Mouse (Mus musculus): ENCODE measurements around the gene Irf6.

The Irf6 gene

DNA sequence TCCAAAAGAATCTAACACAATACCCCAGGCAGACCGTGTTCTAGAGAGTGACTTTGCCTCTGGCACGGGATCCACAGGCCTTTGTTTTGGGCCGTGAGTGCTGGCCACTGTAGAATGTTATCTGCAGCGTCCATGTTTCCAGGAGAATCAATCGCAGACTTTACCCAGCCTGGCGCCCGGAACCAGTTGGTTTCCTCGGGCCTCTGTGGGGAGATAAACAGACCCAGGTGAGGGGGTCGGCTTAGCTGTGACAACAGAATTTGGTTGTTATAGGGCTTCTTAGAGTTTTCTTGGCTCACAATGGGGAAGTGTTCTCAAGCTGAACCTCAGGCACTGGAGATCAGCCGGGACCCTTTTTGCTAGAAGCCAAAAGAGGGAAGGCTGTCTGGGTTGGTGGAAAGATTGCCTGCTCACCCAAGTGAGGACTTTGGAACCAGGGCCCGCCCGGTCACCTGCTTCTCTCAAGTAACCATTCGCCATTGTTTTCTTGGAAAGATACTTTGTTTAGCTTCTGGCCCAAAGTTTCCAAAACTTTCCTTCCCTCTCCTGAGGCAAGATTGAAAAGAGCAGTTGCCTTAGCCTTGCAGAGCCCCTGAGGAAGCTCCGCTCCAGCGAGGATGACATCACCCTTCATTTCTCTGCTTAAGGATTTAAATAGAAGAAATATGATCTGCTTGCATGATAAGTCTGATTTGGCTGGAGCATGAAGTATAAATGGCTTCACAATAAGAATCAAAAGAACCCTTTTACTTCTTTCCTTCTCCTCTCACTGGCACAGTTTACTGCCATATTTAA is 3.6 kb downstream of the Irf6 start:
- DNase-seq (ENCODE audit: low read depth, low spot score) = no peak

DNA sequence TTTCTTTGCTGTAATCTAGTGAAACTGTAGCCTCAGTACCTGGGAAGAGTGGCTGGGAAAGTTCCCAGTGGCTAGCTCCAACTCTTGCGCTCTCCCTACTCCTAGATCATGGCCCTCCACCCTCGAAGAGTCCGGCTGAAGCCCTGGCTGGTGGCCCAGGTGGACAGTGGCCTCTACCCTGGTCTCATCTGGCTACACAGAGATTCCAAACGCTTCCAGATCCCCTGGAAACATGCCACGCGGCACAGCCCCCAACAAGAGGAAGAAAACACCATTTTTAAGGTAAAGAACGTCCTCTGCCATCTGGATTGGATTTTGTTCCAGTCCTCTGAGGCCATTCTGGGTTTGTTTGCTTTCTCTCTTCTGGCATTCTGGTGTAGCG is 4.2 kb downstream of the Irf6 start:
- no peak for DNase-seq (ENCODE audit: low read depth, low spot score)

DNA sequence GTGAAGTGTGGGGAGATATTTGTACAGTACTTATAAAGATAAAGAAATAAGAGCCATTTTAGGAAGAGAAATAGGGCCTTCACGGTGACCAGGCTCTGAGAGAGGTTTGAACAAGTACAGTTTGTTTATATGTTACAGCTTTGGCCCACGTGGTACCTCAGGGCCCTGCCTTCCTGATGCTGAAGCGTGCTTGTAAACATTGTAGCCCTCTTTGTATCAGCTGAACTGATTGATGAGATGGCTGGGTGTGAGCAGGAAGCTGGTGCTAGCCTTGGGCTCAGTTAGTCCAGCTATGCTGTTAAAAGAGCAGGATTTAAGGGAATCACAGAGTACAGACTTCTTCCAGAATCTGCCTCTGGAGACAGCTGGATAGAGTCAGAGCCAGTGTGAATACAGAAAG is 6.3 kb downstream of the Irf6 start:
- DNase-seq (ENCODE audit: low read depth, low spot score) = no peak

DNA sequence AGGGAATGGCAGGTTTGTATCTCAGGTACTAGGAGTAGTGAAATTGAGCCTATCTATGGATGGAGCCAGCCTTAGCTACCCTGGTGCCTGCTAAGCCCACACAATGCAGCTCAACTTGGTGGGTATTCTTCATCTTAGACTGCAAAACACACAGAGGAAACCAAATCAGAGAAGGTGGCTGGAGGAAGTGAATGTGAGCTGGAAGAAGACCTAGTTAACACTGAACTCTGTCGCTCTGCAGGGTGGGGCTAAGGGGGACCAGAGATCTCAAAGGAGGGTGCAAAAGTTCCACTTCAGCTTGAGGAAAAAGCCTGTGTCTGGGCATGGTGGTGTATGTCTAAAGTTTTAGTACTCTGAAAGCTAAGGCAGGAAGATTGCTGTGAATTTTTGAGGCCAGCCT is 6.7 kb downstream of the Irf6 start:
- peak; percentile 27 for DNase-seq (ENCODE audit: low read depth, low spot score)

DNA sequence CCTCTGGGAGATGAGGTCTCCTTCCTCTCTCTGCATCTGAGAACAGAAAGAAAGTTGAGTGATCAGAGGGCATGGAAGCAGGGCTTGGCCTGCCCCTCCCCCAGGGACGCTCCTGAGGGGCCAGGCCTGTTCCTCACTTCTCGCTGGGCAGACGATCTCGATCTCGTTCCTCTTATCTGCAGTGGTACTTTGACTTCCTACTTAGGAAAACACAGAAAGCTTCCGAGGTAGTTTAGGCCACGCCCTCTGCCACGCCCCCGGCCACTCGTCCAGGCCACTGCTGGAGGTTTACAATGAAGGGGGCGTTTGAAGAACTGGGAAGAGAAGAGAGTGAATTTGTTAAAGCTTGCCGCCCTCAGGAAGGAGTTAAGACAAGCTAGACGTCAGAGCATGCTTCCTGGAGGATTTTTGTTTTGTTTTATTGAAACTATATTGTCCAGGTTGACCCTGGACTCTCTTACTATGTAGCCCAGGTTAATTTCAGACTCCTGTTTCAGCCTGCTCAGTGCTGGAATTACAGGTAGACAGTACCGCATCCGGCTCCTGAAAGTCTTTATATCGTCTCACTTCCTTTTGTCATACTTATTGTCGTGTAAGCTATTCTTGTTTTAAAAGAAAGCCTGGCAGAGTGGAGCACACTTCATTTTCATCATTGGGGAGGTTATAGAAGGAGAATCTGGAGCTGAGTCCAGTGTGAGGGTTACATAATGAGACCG is 7.6 kb downstream of the Irf6 start:
- peak; percentile 77 for DNase-seq (ENCODE audit: low read depth, low spot score)

DNA sequence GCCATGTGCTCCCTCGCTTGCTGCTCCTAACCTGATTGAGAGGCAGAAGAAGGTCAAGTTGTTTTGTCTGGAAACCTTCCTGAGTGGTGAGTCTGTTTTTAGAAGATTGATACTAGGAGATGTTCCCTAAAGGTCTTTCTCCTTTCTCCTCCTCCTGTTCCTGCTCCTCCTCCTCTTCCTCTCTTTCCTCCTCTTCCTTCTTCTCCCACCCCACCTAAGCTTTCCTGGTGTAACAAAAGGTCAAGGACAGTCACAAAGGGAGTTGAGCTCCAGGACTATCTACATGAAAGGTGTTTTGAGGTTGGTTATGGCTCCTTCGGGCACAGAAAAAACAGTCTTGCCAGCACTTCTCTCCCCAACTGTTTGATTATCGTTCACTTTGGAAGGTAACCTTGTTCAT is 14.8 kb downstream of the Irf6 start, which contains the start of gene A130010J15Rik:
A130010J15Rik (plus strand) TSS at position 301 of the 400 bp plus-strand sequence.
- DNase-seq (ENCODE audit: low read depth, low spot score) = no peak

DNA sequence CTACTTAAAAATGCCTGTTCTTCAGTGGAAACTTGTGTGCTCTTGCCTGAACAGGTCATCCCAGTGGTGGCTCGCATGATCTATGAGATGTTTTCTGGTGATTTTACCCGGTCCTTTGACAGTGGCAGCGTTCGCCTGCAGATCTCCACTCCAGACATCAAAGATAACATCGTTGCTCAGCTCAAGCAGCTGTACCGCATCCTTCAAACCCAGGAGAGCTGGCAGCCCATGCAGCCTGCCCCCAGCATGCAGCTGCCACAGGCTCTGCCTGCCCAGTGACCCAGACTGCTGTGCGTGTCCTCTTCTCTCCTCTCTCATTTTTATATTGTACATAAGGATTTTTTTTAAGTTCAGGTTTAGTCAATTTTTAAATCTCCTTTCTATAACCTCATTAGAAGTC is 16.3 kb downstream of the Irf6 start:
- no peak for DNase-seq (ENCODE audit: low read depth, low spot score)

DNA sequence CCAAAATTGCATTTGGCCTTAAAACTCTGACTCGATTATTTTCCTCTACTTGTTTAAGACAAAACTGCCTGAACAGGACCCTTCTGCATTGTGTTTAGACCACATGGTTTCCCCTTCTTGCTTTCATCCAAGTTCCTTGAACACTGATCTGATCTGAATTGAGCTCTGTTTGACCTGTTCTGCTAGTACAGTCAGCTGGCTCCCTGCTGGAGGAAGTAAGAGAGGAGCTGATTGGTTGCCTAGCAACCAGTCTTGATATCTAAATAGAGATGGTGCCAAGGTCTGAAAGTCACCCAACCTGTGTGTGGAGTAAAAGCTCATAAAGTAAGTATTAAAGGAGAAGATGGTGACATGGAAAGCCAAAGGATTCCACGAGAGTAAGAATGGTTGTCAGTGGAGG is 16.9 kb downstream of the Irf6 start:
- peak; percentile 34 for DNase-seq (ENCODE audit: low read depth, low spot score)

DNA sequence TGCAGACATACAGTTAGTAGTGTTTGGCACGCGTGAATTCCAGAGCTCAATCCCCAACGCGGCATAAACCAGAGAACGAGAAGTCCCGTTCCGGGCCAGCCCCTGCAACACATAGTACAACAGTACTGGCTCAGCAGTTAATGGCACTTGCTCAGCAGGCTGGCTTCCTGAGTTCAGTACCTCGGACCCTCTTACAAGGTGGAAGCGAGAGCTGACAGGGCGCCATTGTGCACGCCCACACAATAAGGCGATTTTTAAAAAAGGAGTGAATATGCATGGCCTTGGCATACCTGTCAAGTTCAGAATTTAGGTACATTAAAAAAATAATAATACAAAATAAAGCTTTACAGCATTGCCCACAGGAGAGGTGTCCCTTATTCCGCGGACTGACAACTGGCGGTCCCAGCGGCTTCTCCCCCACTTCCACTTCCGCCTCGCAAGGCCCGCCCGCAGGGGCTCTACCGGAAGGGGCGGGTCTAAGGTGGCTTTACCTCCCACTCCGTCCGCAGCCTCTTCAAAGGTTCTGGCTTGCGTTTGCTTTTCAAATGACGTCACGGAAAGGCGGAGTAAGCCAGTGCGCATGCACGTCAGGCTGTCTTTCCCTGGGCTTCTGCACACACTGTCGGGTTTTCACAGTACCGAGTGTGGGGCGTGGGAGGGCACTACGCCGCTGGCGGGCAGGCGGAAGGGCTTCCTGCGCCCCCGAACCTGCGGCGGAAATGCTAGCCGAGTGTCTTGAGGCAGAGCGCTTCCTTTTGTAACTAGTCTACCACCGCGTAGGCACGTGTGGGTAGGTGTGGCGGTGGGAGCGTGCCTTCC is 20.3 kb downstream of the Irf6 start:
- peak; percentile 99 for DNase-seq (ENCODE audit: low read depth, low spot score)

DNA sequence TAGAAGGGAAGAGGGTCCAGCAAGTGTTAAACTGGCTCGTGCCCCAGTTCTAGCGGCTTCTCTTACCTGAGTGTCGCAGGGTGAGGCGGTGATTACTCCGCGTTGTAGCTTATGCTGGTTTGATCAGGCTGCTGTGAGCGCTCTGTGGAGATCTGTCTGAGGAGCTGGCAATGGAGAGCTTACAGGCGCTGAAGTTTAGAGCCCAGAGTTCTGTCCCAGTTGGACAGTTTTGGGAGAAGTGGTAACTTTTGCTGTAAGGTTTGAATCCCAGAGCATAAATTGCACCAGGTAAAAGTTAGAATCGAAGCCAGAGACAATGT is 20.9 kb downstream of the Irf6 start:
- DNase-seq (ENCODE audit: low read depth, low spot score) = no peak

DNA sequence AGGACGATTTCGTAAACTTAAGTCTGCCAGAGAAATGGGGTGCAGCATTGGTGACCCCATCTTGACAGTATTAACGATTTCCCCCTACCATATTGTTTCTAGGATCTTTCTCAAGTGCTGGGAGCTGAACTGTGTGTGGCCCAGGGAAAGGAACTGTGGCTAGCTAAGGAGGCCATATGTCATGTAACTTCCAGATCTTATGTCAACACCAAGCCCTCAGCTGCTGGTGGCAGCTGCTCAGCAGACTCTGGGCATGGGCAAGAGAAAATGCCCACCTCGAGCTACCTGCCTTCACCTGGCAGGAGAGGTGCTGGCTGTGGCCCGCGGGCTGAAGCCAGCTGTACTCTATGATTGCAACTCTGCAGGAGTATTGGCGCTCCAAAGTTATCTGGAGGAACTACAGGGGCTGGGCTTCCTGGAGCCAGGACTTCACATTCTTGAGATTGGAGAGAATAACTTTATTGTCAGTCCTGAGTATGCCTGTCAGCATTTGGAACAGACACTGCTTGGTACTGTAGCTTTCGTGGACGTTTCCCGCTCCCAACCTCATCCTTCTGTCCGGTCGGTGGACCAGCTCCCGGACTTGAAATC is 21.3 kb downstream of the Irf6 start:
- DNase-seq (ENCODE audit: low read depth, low spot score) = peak; percentile 45

DNA sequence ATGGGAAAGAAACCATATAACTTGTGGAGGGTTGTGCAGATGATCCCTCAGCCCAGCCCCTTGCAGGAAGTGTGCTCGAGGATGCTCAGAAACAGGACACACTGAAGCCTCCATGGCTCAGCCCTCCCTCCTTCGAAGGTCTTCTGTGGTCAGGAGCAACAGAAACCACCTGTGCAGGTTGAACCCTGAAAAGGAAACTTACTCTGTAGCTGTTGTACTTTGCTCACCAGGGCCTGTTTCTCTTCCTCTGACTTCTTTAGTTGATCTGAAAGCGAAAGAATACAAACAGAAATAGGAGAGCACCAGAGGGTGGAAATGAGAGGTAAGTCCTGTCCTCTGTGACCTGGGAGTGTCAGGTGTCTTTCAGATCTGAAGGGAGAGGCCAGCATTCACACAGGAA is 28.2 kb downstream of the Irf6 start:
- DNase-seq (ENCODE audit: low read depth, low spot score) = peak; percentile 76

DNA sequence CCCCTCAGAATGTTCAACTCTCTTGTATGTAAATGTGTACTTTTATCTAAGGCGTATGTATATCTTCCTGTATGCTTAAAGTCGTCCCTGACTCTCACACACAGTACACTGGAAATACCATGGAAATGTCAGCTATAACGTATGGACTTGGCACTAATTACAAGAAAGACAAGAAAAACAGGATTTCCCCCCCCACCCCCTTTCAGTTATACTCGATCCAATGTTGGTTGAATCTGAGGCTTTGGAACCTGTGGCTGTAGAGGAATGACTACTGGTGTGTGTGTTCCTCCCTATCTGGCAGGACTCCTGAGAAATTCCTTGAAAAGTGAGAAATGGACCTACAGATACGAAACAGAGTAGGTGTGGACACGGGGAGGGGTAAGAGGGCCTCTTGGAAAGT is 35.3 kb downstream of the Irf6 start:
- DNase-seq (ENCODE audit: low read depth, low spot score) = no peak

DNA sequence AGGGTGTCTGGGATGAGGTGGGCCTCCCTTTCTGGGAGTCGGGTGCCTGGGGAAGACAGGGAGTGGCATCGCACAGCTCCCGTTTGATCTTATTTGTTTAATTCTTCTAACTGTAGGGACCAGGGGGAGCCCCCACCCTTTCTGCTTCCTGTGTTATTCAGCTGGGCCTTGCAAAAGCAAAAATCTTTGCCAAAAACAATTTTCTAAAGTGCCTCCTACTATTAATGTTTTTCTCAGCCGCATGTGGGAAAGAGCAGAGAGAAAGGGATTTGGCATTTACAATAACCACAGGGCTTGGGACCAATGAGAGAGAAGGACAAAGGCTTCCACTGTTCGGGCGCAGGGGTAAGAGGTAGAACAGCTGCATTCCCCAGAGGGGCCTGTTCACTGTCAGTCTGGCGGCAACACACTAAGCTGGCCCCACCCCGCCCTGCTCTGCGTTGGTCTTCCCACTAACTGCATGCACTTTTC is 36.3 kb downstream of the Irf6 start:
- DNase-seq (ENCODE audit: low read depth, low spot score) = no peak

DNA sequence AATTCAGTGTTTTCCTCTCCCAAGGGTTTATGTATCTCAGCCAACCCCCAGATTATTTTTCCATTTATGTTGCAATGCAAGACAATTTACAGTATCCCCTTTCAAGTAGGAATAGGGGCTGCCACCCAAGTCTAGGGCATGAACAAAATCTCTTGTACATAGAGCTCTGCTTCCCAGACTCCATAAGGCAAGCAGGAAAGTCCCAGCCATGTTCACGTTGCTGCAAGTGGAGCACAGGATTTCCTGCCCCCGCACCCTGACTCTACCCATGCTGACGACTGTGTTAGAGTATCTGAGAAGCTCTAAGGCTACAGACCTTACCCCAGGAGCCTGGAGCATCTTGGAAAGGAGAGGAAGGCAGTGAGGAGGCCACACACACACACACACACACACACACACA is 36.9 kb downstream of the Irf6 start:
- no peak for DNase-seq (ENCODE audit: low read depth, low spot score)

DNA sequence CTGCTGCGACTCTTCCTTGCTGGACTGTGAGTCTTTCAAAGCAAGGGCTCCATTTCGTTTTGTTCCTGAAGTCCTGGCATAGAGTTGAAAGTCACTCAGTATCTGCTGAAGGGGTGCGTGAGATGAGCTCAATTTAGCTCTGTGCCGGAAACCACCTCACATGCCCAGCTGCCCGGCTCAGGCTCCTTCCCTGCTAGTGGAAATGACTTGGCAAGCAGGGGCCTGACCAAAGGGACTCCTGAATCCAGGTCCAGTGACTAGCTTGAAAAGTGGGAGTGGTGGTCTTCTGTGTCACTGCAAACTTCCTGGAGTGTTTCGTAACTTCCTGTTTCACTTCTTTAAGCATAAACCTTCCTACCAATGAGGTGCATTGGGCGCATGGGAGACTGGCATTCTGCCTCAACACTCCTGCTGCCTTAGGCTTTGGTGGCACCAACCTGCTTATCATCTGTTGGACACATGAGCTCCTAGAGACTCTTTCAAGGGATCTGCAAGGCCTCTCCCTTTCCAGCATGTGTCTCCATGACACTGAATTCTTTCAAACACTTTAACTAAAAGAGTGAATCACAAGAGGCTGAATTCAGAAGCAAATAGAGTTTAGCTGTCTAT is 38.9 kb downstream of the Irf6 start:
- DNase-seq (ENCODE audit: low read depth, low spot score) = no peak

DNA sequence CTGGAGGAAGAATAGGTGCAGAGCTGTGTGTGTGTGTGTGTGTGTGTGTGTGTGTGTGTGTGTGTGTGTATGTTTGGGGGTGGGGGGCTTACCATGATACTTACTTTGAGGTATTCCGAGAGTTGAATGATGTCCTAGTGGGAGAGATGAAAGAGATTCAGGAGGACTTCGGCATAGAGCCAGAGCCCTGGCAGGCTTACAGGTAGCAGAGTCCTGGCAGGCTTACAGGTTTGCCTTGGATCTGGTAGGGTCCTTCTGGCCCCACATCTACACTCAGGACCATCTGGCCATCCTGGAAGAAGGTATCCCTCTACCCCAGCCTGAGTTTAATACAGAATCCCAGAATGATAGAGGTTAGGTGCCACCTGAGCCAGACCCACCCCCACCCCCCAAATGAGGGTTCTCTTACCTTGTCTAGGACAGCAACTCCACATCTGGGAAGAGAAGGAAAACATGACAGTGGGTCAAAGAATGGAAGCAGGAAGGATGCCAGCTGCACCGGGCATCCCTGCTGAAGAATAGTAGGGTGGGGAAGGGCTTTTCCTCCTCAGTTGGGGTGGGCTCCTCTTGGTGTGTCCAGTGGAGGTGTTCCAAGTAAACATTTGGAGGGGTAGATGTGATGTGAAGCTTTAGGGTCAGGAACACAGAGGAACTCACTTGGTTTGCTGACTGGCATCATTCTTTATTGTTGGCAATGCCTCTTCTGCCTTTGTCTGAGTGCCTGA is 41.7 kb downstream of the Irf6 start:
- no peak for DNase-seq (ENCODE audit: low read depth, low spot score)

DNA sequence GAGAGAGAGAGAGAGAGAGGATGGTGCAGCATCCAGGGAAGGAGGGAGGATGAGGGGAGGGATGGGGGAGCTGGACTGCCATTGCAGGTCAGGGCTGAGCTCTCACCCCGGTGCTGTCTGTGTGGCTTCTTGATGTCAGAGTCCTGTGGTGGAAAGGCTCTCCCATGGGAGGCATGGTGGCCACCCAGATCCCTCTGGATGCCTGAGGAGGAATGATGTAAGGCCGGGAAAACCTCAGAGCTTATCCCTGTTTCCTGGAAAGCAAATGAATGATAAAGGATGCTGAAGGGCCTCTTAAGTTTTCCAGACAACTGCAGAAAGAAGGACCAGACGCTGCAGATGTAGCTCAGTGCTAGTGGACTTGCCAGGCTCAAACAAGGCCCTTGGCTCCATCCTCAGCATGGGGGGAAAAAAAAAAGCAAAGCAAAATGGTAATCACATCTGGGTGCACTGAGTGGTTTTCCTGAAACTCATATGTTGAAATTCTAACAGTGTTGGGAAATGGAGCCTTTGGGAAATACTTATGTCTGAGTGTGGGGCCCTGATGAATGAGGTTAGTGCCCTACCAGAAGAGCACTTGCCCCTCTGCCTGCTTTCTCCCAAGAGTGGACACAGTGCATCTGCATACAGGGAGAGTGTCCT is 42.4 kb downstream of the Irf6 start:
- no peak for DNase-seq (ENCODE audit: low read depth, low spot score)

DNA sequence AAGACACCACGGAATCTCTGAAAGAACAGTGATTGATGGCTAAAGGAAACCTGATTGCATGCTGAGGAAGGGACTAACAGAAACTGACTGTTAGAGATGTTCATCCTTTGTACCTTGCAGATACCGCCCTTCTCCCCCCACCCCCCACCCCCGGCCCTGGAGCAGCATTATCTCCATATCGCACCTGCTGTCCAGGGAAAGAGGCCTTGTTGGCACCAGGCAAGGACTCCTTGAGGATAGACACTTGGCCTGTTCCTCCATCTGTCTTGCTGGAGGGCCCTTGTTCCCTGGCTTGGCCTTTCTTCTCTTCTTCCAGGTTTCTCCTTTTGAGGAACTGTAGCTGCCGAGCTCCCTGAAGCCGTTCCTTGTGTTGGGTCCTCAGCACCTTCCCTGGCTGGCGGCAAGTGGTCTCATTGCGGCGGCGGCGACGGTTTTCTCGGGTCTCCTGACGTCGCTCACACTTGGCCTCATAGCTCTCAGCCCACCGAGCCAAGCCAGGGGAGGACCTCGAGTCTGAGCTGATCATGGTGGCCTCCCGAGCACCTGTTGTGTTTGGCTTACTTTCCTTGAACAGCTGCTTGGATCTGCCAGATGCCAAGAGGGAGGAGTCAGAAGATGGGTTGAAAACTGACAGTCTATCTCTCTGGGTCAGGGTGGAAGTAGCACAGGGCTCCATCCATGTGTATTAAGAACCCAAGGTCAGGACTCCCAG is 44.7 kb downstream of the Irf6 start:
- no peak for DNase-seq (ENCODE audit: low read depth, low spot score)

DNA sequence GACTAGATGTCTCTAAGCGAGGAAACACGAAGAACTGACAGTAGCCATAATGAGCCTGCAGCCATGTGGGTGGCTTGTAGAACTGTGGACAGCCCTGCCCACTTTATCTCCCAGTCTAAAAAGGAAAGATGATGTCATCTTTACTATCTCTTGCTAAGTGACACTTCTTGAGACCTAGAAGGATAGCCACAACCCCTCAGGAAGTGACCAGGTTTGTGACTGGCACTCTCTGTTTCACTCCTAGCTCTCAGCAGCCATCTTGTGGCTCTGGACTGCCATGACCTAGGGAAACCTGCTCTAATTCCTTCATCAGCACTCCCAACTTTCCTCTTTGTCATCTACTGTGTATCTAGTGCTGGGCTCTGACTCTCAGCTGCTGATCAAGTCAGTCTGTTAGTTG is 45.4 kb downstream of the Irf6 start:
- DNase-seq (ENCODE audit: low read depth, low spot score) = no peak
